Mouse (Mus musculus) cerebellum, postnatal 36 days (tissue): Measurements from ENCODE around the gene Syngr1.

Source experiments
- DNase-seq, 2 experiments: peaks; one replicate each; pipeline ENCODE4 v3.0.0; 2021 to 2022; ENCODE audit warnings: mixed read lengths in 2 of 2

Syngr1 gene

GRCm38 (mm10) chr15:80148565-80148964 lies 57.4 kb downstream of the Syngr1 start:
- DNase-seq, result no peak

GRCm38 (mm10) chr15:80149517-80149916 lies 58.4 kb downstream of the Syngr1 start:
- DNase-seq, result no peak

GRCm38 (mm10) chr15:80152663-80153062 lies 61.5 kb downstream of the Syngr1 start:
- DNase-seq, result no peak

GRCm38 (mm10) chr15:80153757-80154156 lies 62.6 kb downstream of the Syngr1 start:
- no peak for DNase-seq

GRCm38 (mm10) chr15:80155707-80156106 lies 64.6 kb downstream of the Syngr1 start:
- no peak for DNase-seq

GRCm38 (mm10) chr15:80157197-80157943 lies 66.2 kb downstream of the Syngr1 start:
- DNase-seq, result no peak

GRCm38 (mm10) chr15:80158001-80158706 lies 67.0 kb downstream of the Syngr1 start:
- no peak for DNase-seq

- no peak for DNase-seq
Measured at GRCm38 (mm10) chr15:80158707-80159090, 67.6 kb downstream of the Syngr1 start.

GRCm38 (mm10) chr15:80159286-80159901 lies 68.3 kb downstream of the Syngr1 start:
- DNase-seq, result no peak

- DNase-seq, result no peak
Measured at GRCm38 (mm10) chr15:80160223-80160622, 69.1 kb downstream of the Syngr1 start.

GRCm38 (mm10) chr15:80160726-80161125 lies 69.6 kb downstream of the Syngr1 start:
- peak; percentile 46 to 49 for DNase-seq

- peak in 1 of 2 experiments; percentile 31 for DNase-seq
Measured at GRCm38 (mm10) chr15:80161199-80161598, 70.1 kb downstream of the Syngr1 start.

GRCm38 (mm10) chr15:80162401-80162964 lies 71.3 kb downstream of the Syngr1 start:
- peak; percentile 32 to 41 for DNase-seq

- peak; percentile 98 to 99 for DNase-seq
Measured at GRCm38 (mm10) chr15:80163274-80163673, 72.1 kb downstream of the Syngr1 start.

GRCm38 (mm10) chr15:80163716-80164115 lies 72.6 kb downstream of the Syngr1 start:
- no peak for DNase-seq

- DNase-seq, result peak; percentile 73 to 79
Measured at GRCm38 (mm10) chr15:80165396-80165795, 74.3 kb downstream of the Syngr1 start.
